Mouse (Mus musculus) midbrain, embryonic 11.5 days (tissue): Measurements from ENCODE around the gene Ldb2. TPM values are rescaled to one million over a fixed set of nuclear protein-coding genes. Genes with fewer than 3 reads are reported as not detected.

Experiments used
- ATAC-seq: fragments of 200-750 bp; cut with Nextera tagmentation; 2 replicates; pipeline ENCODE4 v1.8.0; 2017; ENCODE audit warnings: moderate TSS enrichment, moderate library complexity; ENCODE audit not compliant: low FRiP score
- DNase-seq: peaks from one replicate; pipeline ENCODE4 v3.0.0; 2015; ENCODE audit warnings: low spot score; ENCODE audit errors: missing footprints
- H3K27ac ChIP-seq: fragments of 300-500 bp; sonication (generic); 2 replicates; pipeline ENCODE4 v1.5.1; 2014; ENCODE audit warnings: low read depth, low read length
- H3K27me3 ChIP-seq: fragments of 300-500 bp; sonication (generic); 2 replicates; pipeline ENCODE4 v1.6.1; 2014; ENCODE audit warnings: mild to moderate bottlenecking, low read length, moderate library complexity, mixed read lengths; ENCODE audit not compliant: control insufficient read depth, insufficient read depth
- H3K36me3 ChIP-seq: fragments of 300-500 bp; sonication (generic); 2 replicates; pipeline ENCODE4 v1.6.1; 2014; ENCODE audit warnings: mild to moderate bottlenecking, low read length, moderate library complexity, mixed read lengths; ENCODE audit not compliant: control insufficient read depth, insufficient read depth
- H3K4me1 ChIP-seq: fragments of 300-500 bp; sonication (generic); 2 replicates; pipeline ENCODE4 v1.6.1; 2014; ENCODE audit warnings: low read length; ENCODE audit not compliant: control insufficient read depth, insufficient read depth
- H3K4me2 ChIP-seq: fragments of 300-500 bp; sonication (generic); 2 replicates; pipeline ENCODE4 v1.6.1; 2014; ENCODE audit warnings: mild to moderate bottlenecking, moderate library complexity
- H3K4me3 ChIP-seq: fragments of 300-500 bp; sonication (generic); 2 replicates; pipeline ENCODE4 v1.5.1; 2014; ENCODE audit warnings: low read depth, low read length
- H3K9ac ChIP-seq: fragments of 300-500 bp; sonication (generic); 2 replicates; pipeline ENCODE4 v1.6.1; 2014; ENCODE audit warnings: low read length
- H3K9me3 ChIP-seq: fragments of 300-500 bp; sonication (generic); 2 replicates; pipeline ENCODE4 v1.6.1; 2016; ENCODE audit warnings: low read length; ENCODE audit not compliant: control insufficient read depth
- WGBS: fragments of 180-500 bp; shearing (Covaris S2); extraction: QIAGEN DNeasy Blood & Tissue Kit; methylation state at CpG from one replicate; pipeline ENCODE4 v1.1.7; 2014; 5-methylcytosine and 5-hydroxymethylcytosine counted together
- polyA plus RNA-seq: library from polyadenylated mRNA; unstranded; fragments of >200 nt; fragmentation: Nextera tagmentation; extraction: Ambion mirVana; gene quantifications from 2 replicates; pipeline ENCODE4 v1.2.1, GENCODE M21; 2014

Ldb2 gene
- polyA plus RNA-seq, 1 experiment from 2014 or later = 15.6 TPM

DNA sequence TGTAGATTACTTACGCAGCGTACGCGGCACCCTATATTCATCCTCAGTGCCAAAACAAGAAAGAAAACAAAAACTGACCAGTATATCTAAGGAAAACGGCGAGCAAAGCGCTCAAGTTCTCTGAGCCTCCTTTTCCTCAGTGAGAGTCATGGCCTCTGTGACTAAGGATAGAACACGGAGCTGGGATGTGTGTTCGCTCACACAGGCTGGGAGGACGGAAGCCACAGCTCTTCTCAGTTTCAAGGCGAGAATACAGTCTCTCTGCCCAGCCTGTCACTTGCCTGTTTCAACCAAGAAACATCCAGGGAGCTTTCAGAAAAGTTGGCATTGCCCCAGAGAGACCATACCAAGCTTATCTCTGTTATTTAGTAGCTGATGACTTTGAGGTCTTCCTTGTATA, 71.5 kb downstream of the Ldb2 start:
- ATAC-seq (no peak), DNase-seq (no peak)
- H3K4me2 ChIP-seq = no peak overlapping the region
- H3K27ac ChIP-seq = no peak overlapping the region
- H3K4me3 ChIP-seq = no peak overlapping the region
- H3K9ac ChIP-seq = no peak overlapping the region
- H3K36me3 ChIP-seq = no peaks in the 10 kb centered on the region
- H3K9me3 ChIP-seq = no peaks in the 10 kb centered on the region
- H3K27me3 ChIP-seq = no peaks in the 10 kb centered on the region
- 93% methylated on average over 11 of the region's 11 CpGs for WGBS
- no peaks in the 10 kb centered on the region for H3K4me1 ChIP-seq

DNA sequence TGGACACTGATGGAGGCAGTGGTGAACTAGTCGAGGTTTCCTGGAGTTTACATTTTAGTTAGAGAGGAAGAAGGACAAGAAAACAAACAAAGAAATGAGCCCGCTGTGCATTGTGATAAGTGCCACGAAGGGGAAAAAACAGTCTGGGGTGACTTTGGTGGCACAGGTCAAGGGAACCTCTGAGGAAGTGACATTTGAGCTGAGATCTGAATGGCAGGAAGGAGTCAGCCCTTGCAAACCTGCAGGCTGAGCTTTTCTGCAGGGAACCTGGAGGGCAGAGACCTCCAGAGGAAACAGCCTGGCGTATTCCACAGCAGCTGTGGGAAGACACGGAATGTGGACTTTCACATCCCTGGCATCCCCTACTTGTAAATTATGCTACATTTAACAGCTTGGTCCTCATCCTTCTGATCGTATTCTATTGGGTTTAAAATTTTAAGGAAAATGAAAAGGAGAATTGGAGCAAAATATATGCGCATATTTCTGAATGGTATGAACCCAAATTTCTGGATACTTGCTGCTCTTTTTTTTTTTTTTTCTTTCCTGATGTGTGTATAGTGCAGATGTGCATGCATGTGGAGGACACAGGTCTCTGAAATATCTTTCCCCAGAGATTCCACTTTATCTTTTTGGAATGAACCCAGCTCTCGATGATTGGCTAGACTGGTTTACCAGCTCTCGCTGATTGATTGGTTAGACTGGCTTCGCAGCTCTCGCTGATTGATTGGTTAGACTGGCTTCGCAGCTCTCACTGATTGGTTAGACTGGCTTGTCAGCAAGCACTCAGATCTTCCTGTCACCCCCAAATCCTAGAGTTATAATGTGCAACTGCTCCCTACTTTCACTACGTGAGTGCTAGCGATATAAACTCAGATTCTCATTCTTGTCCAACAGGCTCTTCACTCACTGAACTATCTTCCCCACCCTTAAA, 72.7 kb downstream of the Ldb2 start:
- Histone ChIP-seq H3K4me2 (no peak overlapping the region), H3K36me3 (no peaks in the 10 kb centered on the region), H3K27ac (no peak overlapping the region), H3K9me3 (no peaks in the 10 kb centered on the region), H3K4me3 (no peak overlapping the region), H3K27me3 (no peaks in the 10 kb centered on the region), H3K9ac (no peak overlapping the region), H3K4me1 (no peaks in the 10 kb centered on the region)
- DNase-seq = no peak
- 77% methylated on average over 14 of the region's 14 CpGs for WGBS
- no peak; the same call in 1 of the 2 replicates for ATAC-seq

DNA sequence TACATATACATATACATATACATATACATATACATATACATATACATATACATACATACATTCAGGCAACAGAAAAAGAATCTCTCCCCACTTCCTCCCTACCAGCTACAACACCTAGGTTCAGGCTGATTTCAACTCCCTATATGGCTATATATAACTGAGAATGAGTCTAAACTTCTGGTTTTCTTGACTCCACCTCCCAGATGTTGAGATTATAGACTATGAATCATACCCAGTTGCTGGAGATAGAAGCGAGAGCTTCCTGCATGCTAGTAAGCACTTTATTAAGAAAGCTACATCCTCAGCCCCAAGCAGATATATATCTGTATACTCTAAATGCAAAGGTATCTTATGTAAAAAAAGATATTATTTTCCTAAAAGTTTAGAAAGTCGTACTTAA, 74.0 kb downstream of the Ldb2 start:
- Histone ChIP-seq H3K9ac (no peak overlapping the region), H3K4me2 (no peak overlapping the region), H3K4me1 (no peaks in the 10 kb centered on the region), H3K4me3 (no peak overlapping the region), H3K36me3 (no peaks in the 10 kb centered on the region), H3K27me3 (no peaks in the 10 kb centered on the region), H3K27ac (no peak overlapping the region), H3K9me3 (no peaks in the 10 kb centered on the region)
- ATAC-seq (no peak), DNase-seq (no peak)
- 90% methylated on average over 2 of the region's 2 CpGs for WGBS

DNA sequence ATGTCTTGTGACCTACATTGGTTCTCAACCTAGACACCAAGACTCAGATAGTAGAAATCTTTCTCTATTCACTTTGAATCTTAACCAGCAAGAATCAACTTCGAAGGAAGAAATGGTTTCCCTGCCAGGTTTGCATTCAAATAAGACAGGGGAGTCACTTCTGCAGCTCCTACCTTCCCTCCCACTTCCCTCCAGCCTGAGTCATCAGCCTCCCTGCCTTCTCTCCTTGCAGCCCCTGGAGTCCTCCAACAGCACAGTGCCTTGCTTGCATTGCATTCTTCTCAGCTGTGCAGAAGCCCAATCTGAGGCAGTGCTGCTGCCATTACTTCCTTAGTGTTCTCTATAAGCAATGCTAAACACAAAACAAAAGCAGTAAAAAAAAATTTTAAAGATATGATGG, 79.6 kb downstream of the Ldb2 start:
- Histone ChIP-seq H3K4me3 (no peak overlapping the region), H3K9ac (no peak overlapping the region), H3K4me2 (no peak overlapping the region), H3K27me3 (no peaks in the 10 kb centered on the region), H3K36me3 (no peaks in the 10 kb centered on the region), H3K27ac (no peak overlapping the region), H3K9me3 (no peaks in the 10 kb centered on the region), H3K4me1 (no peaks in the 10 kb centered on the region)
- 82% methylated on average over 1 of the region's 1 CpGs for WGBS
- ATAC-seq (no peak), DNase-seq (no peak)

DNA sequence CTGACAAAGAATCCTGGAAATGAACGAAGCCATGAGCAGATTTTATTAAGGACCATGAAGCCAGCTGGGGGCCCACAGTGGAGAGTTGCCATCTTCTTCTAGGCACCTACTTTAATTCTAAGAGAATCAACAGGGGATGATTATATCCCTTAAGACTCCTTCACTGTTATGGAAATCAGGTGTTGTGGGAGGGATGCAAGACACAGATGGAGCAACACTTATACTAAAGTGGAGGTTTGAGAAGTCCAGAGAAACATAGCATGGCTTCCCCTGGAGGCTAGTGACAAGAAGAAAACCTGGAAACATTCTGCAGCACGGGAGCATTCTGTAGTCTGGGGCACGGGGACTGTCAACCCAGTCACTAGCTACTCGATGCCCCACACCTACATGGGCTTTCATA, 85.0 kb downstream of the Ldb2 start:
- no peaks in the 10 kb centered on the region for H3K27me3 ChIP-seq
- ATAC-seq (no peak), DNase-seq (peak; percentile 71)
- H3K27ac ChIP-seq = no peak overlapping the region
- H3K4me2 ChIP-seq = no peak overlapping the region
- 46% methylated on average over 4 of the region's 4 CpGs for WGBS
- H3K9me3 ChIP-seq = no peaks in the 10 kb centered on the region
- no peaks in the 10 kb centered on the region for H3K36me3 ChIP-seq
- no peak overlapping the region for H3K9ac ChIP-seq
- H3K4me1 ChIP-seq = peaks cover 4% of the 10 kb centered on the region
- H3K4me3 ChIP-seq = no peak overlapping the region

DNA sequence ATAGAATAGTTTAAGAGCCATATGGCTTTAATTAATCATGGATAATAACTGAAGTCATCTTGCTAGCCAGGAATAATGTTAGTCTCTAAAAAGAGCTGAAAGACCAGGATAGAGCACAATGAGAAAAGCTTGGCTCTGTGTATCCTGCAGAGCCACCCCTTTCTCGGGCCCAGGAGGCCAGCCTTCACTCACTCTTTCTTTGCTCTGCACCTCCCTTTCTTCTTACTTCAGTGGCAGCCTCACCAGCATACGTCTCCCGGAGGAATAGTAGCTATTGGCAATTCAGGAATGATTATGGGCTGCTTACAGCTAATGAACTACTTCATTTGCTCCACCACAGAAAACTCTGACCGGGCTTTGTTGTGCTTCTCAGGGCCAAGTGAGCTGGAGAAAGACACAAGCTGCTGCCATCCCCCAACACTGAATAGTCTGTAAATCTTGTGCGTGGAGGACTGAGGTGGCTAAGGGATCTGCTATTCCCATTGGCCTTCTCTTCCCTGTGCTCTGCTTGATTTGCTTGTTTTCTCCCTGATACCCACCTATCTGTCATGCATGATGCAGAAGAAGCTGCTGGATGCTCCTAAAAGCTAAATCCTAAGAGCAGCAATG, 86.2 kb downstream of the Ldb2 start:
- 16% methylated on average over 5 of the region's 5 CpGs for WGBS
- no peak overlapping the region for H3K4me2 ChIP-seq
- ATAC-seq (peak; percentile 60), DNase-seq (peak; percentile 84)
- H3K9ac ChIP-seq = no peak overlapping the region
- peaks cover 4% of the 10 kb centered on the region for H3K4me1 ChIP-seq
- no peaks in the 10 kb centered on the region for H3K27me3 ChIP-seq
- no peaks in the 10 kb centered on the region for H3K36me3 ChIP-seq
- H3K27ac ChIP-seq = peak overlapping the region; percentile 27
- H3K9me3 ChIP-seq = no peaks in the 10 kb centered on the region
- H3K4me3 ChIP-seq = no peak overlapping the region

DNA sequence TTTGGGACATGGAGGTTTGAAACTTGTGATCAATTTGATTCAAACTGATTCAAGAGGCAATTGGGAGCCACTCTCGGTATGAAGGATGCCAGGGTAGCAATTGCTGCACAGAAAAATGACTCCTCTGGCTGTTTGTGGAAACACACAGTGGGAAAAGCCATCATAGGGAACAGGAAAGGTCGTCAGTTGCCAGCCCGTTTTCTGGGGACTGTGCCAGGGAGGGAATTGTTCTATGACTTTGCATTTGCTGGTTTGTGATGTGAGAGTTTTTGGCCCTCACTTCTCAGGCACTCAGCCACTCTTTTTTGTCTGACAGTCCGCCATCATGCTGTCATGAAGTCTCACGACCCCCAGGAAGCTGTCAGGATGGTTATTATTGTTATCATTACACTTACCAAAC, 88.3 kb downstream of the Ldb2 start:
- H3K9me3 ChIP-seq = no peaks in the 10 kb centered on the region
- H3K9ac ChIP-seq = no peak overlapping the region
- 74% methylated on average over 5 of the region's 5 CpGs for WGBS

DNA sequence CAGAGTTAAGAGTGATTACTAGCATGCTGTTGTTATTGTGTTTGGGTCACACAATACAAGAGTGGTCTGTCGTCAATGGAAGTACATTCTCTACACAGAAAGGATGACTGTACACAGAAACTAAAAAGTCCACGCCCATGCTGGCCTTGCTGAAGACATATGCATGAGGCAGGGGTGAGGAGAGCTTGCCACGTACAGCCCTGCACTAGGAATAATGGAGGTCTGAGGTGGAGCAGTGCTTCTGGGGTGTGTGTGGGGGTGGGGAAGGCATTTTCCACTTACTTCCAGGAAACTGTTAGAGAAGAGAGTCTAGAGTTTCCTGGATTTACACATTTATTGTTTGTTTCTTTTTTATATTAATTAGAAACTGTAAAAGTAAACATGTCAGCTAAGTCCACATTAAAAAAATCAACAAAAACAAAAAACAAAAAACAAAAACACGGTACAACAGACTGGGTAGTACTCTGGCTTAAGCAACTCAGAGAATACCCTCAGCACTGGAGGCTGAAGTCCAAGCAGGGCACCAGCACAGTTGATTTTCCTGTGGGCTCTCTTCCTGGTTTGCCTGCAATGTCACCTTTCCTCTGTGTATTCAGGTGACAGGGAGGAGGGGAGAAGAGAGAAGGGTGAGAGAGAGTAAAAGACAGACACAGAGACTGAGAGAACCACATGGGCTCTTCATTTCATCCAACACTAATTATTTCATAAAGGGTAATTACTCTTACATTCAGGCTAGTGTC, 89.2 kb downstream of the Ldb2 start:
- 53% methylated on average over 4 of the region's 4 CpGs for WGBS
- no peak overlapping the region for H3K4me2 ChIP-seq
- no peak overlapping the region for H3K9ac ChIP-seq
- DNase-seq = peak; percentile 47
- no peak for ATAC-seq
- H3K4me3 ChIP-seq = no peak overlapping the region
- no peaks in the 10 kb centered on the region for H3K27me3 ChIP-seq
- no peaks in the 10 kb centered on the region for H3K36me3 ChIP-seq
- H3K9me3 ChIP-seq = no peaks in the 10 kb centered on the region
- H3K27ac ChIP-seq = no peak overlapping the region
- H3K4me1 ChIP-seq = peaks cover 4% of the 10 kb centered on the region

More for the DNA sequence above, 88.3 kb downstream of the Ldb2 start:
- ATAC-seq = no peak
- Histone ChIP-seq H3K36me3 (no peaks in the 10 kb centered on the region), H3K4me1 (peaks cover 4% of the 10 kb centered on the region), H3K4me3 (no peak overlapping the region), H3K27ac (no peak overlapping the region), H3K27me3 (no peaks in the 10 kb centered on the region), H3K4me2 (no peak overlapping the region)
- no peak for DNase-seq

DNA sequence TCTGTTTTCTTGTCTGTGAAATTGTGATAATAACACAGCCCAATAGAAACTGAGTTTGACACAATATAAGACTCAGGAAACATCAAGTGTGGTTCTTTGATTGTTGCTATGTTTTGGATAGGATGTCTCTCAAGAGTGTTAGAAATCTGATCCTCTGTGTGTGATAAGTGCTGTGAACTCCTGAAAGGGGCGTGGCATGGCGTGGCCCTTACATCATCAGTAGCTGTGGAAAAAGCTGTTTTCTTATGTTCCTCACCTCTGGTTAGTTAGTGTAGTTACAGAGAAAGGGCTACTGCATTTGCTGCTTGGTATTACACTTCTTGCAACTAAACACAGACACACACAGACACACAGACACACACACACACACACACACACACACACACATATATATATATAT, 90.2 kb downstream of the Ldb2 start:
- Histone ChIP-seq H3K36me3 (no peaks in the 10 kb centered on the region), H3K27ac (no peak overlapping the region), H3K4me2 (no peak overlapping the region), H3K9me3 (no peaks in the 10 kb centered on the region), H3K4me1 (peaks cover 4% of the 10 kb centered on the region), H3K9ac (no peak overlapping the region), H3K4me3 (no peak overlapping the region), H3K27me3 (no peaks in the 10 kb centered on the region)
- DNase-seq (peak; percentile 39), ATAC-seq (no peak)
- 86% methylated on average over 2 of the region's 2 CpGs for WGBS
